In the genomic region with DNA sequence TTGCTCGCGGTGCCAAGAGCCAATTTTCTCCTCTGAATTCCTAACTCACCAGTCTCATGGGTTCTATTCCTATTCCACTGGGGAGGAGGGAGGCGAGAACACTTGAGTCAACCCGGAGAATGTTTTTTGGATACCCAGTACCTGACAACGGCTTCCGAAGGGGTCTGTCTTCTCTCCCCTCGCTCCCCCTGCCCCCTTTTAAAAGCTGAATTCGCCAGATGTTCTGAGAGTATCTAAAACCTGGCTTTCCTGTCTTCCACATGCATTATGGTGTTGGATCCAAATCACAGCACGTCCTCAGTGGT, we compare ENCODE assay signal across 9 mouse cellular contexts. TPM values are rescaled to one million over a fixed set of nuclear protein-coding genes. Genes with fewer than 3 reads are reported as not detected.
DNase-seq lines count a peak whose midpoint lies in the region; ATAC-seq and TF ChIP-seq lines count a peak whose summit lies in the region.
"Had no signal": no experiment of that assay in that cellular context is flagged by ENCODE, and none has a peak within 500 bp of the region (broad histone marks: within the 10 kb centered on the region; RNA-seq: fewer than 3 reads in every experiment).

No protein-coding gene starts in this region.

- no peaks in the 10 kb centered on the region for H3K27me3 ChIP-seq in heart, embryonic 16.5 days (ENCODE audit: control insufficient read depth, insufficient read depth, low read length)
- no peaks in the 10 kb centered on the region for H3K27me3 ChIP-seq in E14TG2a.4 (ENCODE audit: insufficient read depth, low read length)
- no peaks in the 10 kb centered on the region; the same call in 1 of the 2 replicates for H3K27me3 ChIP-seq in forebrain, embryonic 14.5 days (replicated peaks; ENCODE audit: control insufficient read depth, insufficient read depth, low read length)
- peaks cover 86% of the 10 kb centered on the region for H3K27me3 ChIP-seq in liver, embryonic 15.5 days

- no peak for ATAC-seq in heart, embryonic 16.5 days (replicated peaks; ENCODE audit: extremely low read depth, insufficient read depth, low FRiP score)
- no peak for ATAC-seq in forebrain, embryonic 14.5 days
- ATAC-seq in liver, embryonic 15.5 days (ENCODE audit: insufficient read depth), result no peak
- ATAC-seq in frontal cortex, adult (ENCODE audit: low TSS enrichment), result no peak

- peak overlapping the region; percentile 78 for H3K27ac ChIP-seq in heart, embryonic 16.5 days (ENCODE audit: low read length)
- 0 out of 2 replicates have a peak overlapping the region, but pooled peaks have one; percentile 11 for H3K27ac ChIP-seq in forebrain, embryonic 14.5 days (ENCODE audit: low read depth, low read length)
- no peak overlapping the region; the same call in 1 of the 2 replicates for H3K27ac ChIP-seq in liver, embryonic 15.5 days (replicated peaks)

- H3K9me3 ChIP-seq in heart, embryonic 16.5 days (replicated peaks; ENCODE audit: control insufficient read depth, low read length), result no peaks in the 10 kb centered on the region
- H3K9me3 ChIP-seq in E14TG2a.4 (ENCODE audit: low read length), result no peaks in the 10 kb centered on the region
- no peaks in the 10 kb centered on the region for H3K9me3 ChIP-seq in forebrain, embryonic 14.5 days (replicated peaks; ENCODE audit: control insufficient read depth, low read length)
- H3K9me3 ChIP-seq in liver, embryonic 15.5 days (replicated peaks), result no peaks in the 10 kb centered on the region
- H3K9me3 ChIP-seq: G1E had no signal

- H3K4me3 ChIP-seq in heart, embryonic 16.5 days (ENCODE audit: low read length), result peak overlapping the region; percentile 57
- peak overlapping the region; percentile 75 for H3K4me3 ChIP-seq in E14TG2a.4 (replicated peaks; ENCODE audit: low read length)
- H3K4me3 ChIP-seq in forebrain, embryonic 14.5 days (ENCODE audit: low read depth, low read length), result peak overlapping the region; percentile 23
- peak overlapping the region; percentile 54 for H3K4me3 ChIP-seq in liver, embryonic 15.5 days (replicated peaks)

- peak overlapping the region; percentile 66 for H3K9ac ChIP-seq in heart, embryonic 16.5 days (ENCODE audit: low read length)
- peak overlapping the region; percentile 33; the same call in 1 of the 2 replicates for H3K9ac ChIP-seq in forebrain, embryonic 14.5 days (ENCODE audit: low read length)
- H3K9ac ChIP-seq in liver, embryonic 15.5 days, result peak overlapping the region; percentile 54

- H3K4me2 ChIP-seq in heart, embryonic 16.5 days (ENCODE audit: low read depth, low read length), result peak overlapping the region; percentile 91
- H3K4me2 ChIP-seq in forebrain, embryonic 14.5 days (ENCODE audit: low read length), result peak overlapping the region; percentile 55
- H3K4me2 ChIP-seq in liver, embryonic 15.5 days, result peak overlapping the region; percentile 77

- no peak for DNase-seq in heart, postnatal 4 days
- DNase-seq in forebrain, embryonic 14.5 days (ENCODE audit: low spot score), result no peak
- no peak for DNase-seq in adrenal gland, adult (ENCODE audit: inconsistent age in 2 of 2, low spot score in 1 of 2)
- DNase-seq in ovary, adult 18-20 months (ENCODE audit: low spot score), result no peak

- TF ChIP-seq CTCF in E14TG2a.4 (conservative IDR thresholded peaks at IDR 0.05; ENCODE audit: low read length), result no peak

- H3K36me3 ChIP-seq in heart, embryonic 16.5 days (ENCODE audit: control insufficient read depth, insufficient read depth), result no peaks in the 10 kb centered on the region
- H3K36me3 ChIP-seq in E14TG2a.4 (ENCODE audit: insufficient read depth, low read length), result no peaks in the 10 kb centered on the region
- H3K36me3 ChIP-seq in forebrain, embryonic 14.5 days (ENCODE audit: control insufficient read depth, insufficient read depth, low read length), result no peaks in the 10 kb centered on the region
- H3K36me3 ChIP-seq in liver, embryonic 15.5 days (replicated peaks), result no peaks in the 10 kb centered on the region
- H3K36me3 ChIP-seq: G1E had no signal

- 14% methylated on average over 9 of the region's 9 CpGs for WGBS in heart, embryonic 16.5 days
- 18% methylated on average over 9 of the region's 9 CpGs for WGBS in forebrain, embryonic 14.5 days
- WGBS in liver, embryonic 15.5 days (ENCODE audit: insufficient replicate concordance), result 21% methylated on average over 9 of the region's 9 CpGs

- peaks cover 20% of the 10 kb centered on the region for H3K4me1 ChIP-seq in heart, embryonic 16.5 days (ENCODE audit: control insufficient read depth, insufficient read depth, low read length)
- peaks cover 98% of the 10 kb centered on the region for H3K4me1 ChIP-seq in E14TG2a.4 (replicated peaks; ENCODE audit: low read depth, low read length)
- H3K4me1 ChIP-seq in forebrain, embryonic 14.5 days (ENCODE audit: control insufficient read depth, insufficient read depth, low read length), result peaks cover 22% of the 10 kb centered on the region
- peaks cover 39% of the 10 kb centered on the region for H3K4me1 ChIP-seq in liver, embryonic 15.5 days (replicated peaks)

RNA-seq across cellular contexts. Expression of a gene that starts 46.0 kb away (rescaled TPM):
- 6.7 and 7.7 TPM in 2 replicates for polyA plus RNA-seq in heart, embryonic 16.5 days (2015; fragmentation: Nextera tagmentation; extraction: Ambion mirVana)
- total RNA-seq in heart, postnatal 4 days (2021), result 10 to 100 TPM; 38.5 to 40.9 TPM
- 14.6 and 18.9 TPM in 2 replicates for polyA plus RNA-seq in forebrain, embryonic 14.5 days (2014; fragmentation: Nextera tagmentation; extraction: Ambion mirVana)
- 11.0 and 13.3 TPM in 2 replicates for polyA plus RNA-seq in liver, embryonic 15.5 days (2015; fragmentation: Nextera tagmentation; extraction: Ambion mirVana)

Comparison
In these comparisons a context has a peak if more than half of its experiments do, and no peak if none do; other contexts are left out.
1. H3K4me3 ChIP-seq: peak in every context shown above with its lines; median percentile 75 in E14TG2a.4; 57 in heart, embryonic 16.5 days; 54 in liver, embryonic 15.5 days; 23 in forebrain, embryonic 14.5 days.